Mouse (Mus musculus) embryonic facial prominence, embryonic 13.5 days (tissue): ENCODE results near the gene Slc13a4. TPM values are rescaled to one million over a fixed set of nuclear protein-coding genes. Genes with fewer than 3 reads are reported as not detected.
A peak's percentile ranks its signal among the peaks of the same experiment; 100 is the strongest.

ENCODE experiments used
- ATAC-seq: fragments of 200-750 bp; cut with Nextera tagmentation; 2 replicates; pipeline ENCODE4 v1.8.0; 2017; ENCODE audit warnings: low read depth; ENCODE audit not compliant: insufficient number of reproducible peaks, insufficient read depth, low FRiP score, low TSS enrichment
- H3K27ac ChIP-seq: fragments of 300-500 bp; sonication (generic); 2 replicates; pipeline ENCODE4 v1.5.1; 2015; ENCODE audit warnings: moderate library complexity, mild to moderate bottlenecking, inconsistent platforms
- H3K27me3 ChIP-seq: fragments of 300-500 bp; sonication (generic); 2 replicates; pipeline ENCODE4 v1.6.1; 2015; ENCODE audit warnings: mild to moderate bottlenecking, inconsistent platforms
- H3K36me3 ChIP-seq: fragments of 300-500 bp; sonication (generic); 2 replicates; pipeline ENCODE4 v1.6.1; 2015; ENCODE audit warnings: mild to moderate bottlenecking, inconsistent platforms
- H3K4me1 ChIP-seq: fragments of 300-500 bp; sonication (generic); 2 replicates; pipeline ENCODE4 v1.6.1; 2015; ENCODE audit warnings: inconsistent platforms
- H3K4me2 ChIP-seq: fragments of 300-500 bp; sonication (generic); 2 replicates; pipeline ENCODE4 v1.6.1; 2015; ENCODE audit warnings: moderate library complexity, mild to moderate bottlenecking, inconsistent platforms
- H3K4me3 ChIP-seq: fragments of 300-500 bp; sonication (generic); 2 replicates; pipeline ENCODE4 v1.5.1; 2015; ENCODE audit warnings: mild to moderate bottlenecking, inconsistent platforms
- H3K9ac ChIP-seq: fragments of 300-500 bp; sonication (generic); 2 replicates; pipeline ENCODE4 v1.6.1; 2015; ENCODE audit warnings: mild to moderate bottlenecking, inconsistent platforms
- H3K9me3 ChIP-seq: fragments of 300-500 bp; sonication (generic); 2 replicates; pipeline ENCODE4 v1.6.1; 2016; ENCODE audit warnings: inconsistent platforms
- WGBS: fragments of 180-500 bp; shearing (Covaris S2); methylation state at CpG from one replicate; pipeline ENCODE4 v1.1.7; 2015; ENCODE audit warnings: mixed read lengths; 5-methylcytosine and 5-hydroxymethylcytosine counted together
- polyA plus RNA-seq: library from polyadenylated mRNA; unstranded; fragments of >200 nt; fragmentation: Nextera tagmentation; extraction: Ambion mirVana; gene quantifications from 2 replicates; pipeline ENCODE4 v1.2.1, GENCODE M21; 2015

The Slc13a4 gene
- polyA plus RNA-seq, 1 experiment from 2014 or later = 0.58 TPM

DNA sequence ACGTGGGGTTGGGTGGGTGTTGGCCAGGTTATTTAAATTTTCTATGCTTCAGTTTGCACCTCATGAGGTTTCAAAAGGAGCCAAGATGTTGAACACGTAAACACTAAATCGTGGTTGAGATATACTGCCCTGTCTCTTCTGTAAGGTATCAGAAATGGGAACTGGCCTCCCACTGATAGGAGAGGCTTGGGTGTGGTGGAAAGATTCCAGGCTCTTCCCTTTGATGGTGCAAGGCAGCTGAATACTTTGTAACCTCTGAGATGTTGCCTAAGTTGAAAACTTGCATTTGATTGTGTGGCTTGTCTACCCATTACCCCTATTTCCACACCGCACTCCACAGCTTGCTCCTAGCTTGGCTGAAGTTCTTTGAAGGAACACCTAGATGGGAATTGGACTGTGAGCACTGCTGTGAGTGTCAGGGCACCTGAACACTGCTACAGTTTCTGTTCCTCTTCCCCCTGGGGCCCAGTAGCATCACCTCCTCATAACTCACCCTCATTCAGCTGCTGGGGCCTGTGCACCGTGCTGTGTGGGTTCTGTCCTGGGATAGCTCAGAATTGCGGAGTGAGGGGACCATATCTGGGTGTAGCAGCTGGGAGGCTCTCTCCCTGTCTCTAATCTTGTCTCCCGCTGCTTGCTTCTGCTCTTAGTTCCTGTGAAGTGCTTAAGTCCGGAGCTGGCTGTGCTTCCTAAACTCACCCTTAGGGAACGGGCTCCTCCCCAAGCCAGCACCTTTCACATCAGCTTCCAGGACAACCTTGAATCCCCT is 53.6 kb downstream of the Slc13a4 start:
- WGBS = 45% methylated on average over 9 of the region's 9 CpGs
- Histone ChIP-seq H3K27me3 (no peaks in the 10 kb centered on the region), H3K4me3 (peak overlapping the region; percentile 79), H3K36me3 (no peaks in the 10 kb centered on the region), H3K9ac (peak overlapping the region; percentile 87), H3K27ac (peak overlapping the region; percentile 17), H3K4me1 (peaks cover 56% of the 10 kb centered on the region), H3K9me3 (no peaks in the 10 kb centered on the region), H3K4me2 (peak overlapping the region; percentile 65)
- ATAC-seq = no peak

DNA sequence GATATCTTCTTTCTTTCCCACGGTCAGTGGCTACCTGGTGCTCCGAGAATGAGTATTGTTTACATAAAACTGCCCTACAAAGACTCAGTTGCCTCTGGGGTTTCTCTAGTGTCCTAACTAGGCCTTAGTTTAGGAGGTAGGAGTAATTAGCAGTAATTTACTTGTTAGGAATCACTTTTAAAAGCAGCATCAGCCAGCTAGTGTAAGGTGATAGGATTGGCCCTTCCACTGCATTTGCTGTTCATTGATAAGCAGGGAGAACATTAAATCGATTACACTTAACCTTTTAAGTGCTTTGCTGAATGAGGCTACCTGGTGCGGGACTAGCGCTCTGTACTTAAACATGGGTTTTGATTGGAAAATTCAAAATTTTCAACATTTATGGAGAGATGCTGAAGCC is 54.5 kb downstream of the Slc13a4 start:
- no peak for ATAC-seq
- Histone ChIP-seq H3K4me3 (peak overlapping the region; percentile 79), H3K4me2 (peak overlapping the region; percentile 65), H3K27ac (no peak overlapping the region), H3K9ac (peak overlapping the region; percentile 87), H3K27me3 (no peaks in the 10 kb centered on the region), H3K4me1 (peaks cover 55% of the 10 kb centered on the region), H3K9me3 (no peaks in the 10 kb centered on the region), H3K36me3 (0 out of 2 replicates have a peak, but pooled peaks cover under 1% of the 10 kb centered on the region)
- WGBS = 37% methylated on average over 5 of the region's 5 CpGs

DNA sequence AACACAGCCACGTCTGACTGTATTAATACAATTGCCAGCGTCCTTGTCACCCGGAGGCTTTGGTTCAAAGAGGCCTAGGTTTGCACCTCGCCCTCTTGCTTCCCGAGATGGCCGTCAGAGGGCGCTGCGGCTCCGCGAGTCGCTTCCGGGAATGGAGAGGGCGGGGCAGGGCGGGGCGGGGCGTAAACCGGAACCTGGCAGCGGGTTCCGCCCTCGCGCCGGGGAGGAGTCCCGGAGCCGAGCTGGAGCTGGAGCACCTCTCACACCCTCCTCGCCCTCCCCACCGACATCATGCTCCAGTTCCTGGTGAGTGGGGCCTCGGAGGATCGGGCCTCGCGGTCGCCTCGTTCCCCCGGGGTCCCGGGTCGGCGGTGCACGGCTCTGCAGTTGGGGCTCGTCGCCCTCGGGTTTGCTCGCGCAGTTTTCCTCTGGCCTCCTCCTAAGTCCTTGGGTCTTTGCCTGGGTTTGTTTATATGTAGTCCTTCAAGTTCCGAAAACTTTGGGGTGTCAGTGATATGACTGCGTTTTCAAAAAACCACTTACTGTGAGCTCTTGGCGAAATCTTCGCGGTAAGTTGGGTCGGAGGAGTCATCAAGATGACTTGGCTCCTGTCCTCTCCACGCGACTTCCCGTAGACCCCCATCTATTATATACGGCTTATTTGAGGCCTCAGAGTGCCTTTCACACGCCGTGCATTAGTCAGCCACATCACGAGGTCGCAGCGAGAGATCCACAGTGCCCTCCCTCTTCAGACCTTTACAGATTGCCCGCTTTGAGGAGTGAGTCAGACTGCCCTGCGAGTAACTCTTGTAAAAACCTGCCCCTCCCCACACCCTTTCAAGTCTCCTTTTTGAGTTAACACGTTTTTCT is 55.2 kb downstream of the Slc13a4 start:
- Histone ChIP-seq H3K27me3 (no peaks in the 10 kb centered on the region), H3K4me1 (peaks cover 48% of the 10 kb centered on the region), H3K4me2 (peak overlapping the region; percentile 65), H3K27ac (peak overlapping the region; percentile 88), H3K9me3 (no peaks in the 10 kb centered on the region), H3K36me3 (0 out of 2 replicates have a peak, but pooled peaks cover 3% of the 10 kb centered on the region), H3K4me3 (peak overlapping the region; percentile 79), H3K9ac (peak overlapping the region; percentile 87)
- under 1% methylated on average over 60 of the region's 60 CpGs for WGBS
- ATAC-seq = peak; percentile 87

DNA sequence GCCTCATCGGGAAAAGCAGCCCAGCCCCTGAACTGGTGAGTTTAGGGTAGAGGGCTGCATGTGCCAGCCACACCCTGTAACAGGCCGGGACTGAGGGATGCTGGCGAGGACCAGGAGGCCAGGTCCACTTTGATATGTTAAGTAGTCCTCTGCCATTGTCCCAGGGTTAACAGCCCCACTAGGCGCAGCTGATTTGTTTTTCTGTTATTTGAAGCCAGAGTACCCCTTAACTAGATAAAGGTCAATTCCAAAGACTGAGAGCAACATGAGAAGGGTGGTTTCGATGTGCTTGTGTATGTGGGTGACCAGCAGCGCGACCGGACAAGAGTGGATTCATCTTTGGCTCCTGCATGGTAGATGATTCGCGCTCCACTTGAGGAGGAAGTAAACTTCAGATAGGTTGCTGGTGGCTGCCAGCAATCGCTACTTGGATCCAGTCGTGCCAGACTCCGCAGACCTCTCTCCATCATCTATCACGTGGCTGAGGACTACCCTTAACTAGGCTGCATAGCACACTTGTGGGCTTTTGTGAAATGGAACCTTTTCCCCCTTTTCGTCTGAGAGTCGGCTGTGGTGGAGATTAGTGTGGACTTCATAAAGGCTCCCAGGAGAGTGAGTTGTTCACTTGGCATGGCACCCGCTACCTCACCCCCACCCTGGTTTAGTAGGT is 56.0 kb downstream of the Slc13a4 start:
- peak overlapping the region; percentile 58 for H3K9ac ChIP-seq
- 0 out of 2 replicates have a peak overlapping the region, but pooled peaks have one; percentile 51 for H3K27ac ChIP-seq

DNA sequence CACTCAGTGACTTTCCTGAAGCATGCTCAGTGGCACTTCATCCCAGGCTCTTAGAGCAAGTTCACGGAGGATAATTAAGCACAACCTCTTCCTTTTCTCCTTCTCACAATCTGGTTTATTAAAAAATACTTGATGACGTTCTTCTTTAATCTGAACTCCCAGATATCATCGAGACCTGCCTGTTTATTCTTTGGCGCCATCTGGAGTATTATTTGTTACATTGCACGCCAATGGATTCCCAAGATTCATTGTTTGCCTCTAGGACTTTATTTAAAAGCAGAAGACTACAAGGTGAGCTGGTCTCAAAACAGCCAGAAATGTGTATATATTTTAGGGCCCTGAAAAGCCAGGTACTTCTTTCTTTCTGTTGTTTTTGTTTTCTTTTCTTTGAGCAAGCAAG is 62.8 kb downstream of the Slc13a4 start:
- Histone ChIP-seq H3K36me3 (peaks cover 65% of the 10 kb centered on the region), H3K27ac (no peak overlapping the region), H3K4me1 (no peaks in the 10 kb centered on the region), H3K27me3 (no peaks in the 10 kb centered on the region), H3K9ac (no peak overlapping the region), H3K4me2 (no peak overlapping the region), H3K9me3 (no peaks in the 10 kb centered on the region), H3K4me3 (no peak overlapping the region)
- no peak for ATAC-seq
- WGBS = 55% methylated on average over 5 of the region's 5 CpGs

More for the DNA sequence above, 56.0 kb downstream of the Slc13a4 start:
- no peak for ATAC-seq
- Histone ChIP-seq H3K4me2 (peak overlapping the region; percentile 65), H3K36me3 (peaks cover 6% of the 10 kb centered on the region; the same call in 1 of the 2 replicates), H3K27me3 (no peaks in the 10 kb centered on the region), H3K9me3 (no peaks in the 10 kb centered on the region), H3K4me3 (peak overlapping the region; percentile 79), H3K4me1 (peaks cover 40% of the 10 kb centered on the region)
- WGBS = 64% methylated on average over 17 of the region's 17 CpGs

DNA sequence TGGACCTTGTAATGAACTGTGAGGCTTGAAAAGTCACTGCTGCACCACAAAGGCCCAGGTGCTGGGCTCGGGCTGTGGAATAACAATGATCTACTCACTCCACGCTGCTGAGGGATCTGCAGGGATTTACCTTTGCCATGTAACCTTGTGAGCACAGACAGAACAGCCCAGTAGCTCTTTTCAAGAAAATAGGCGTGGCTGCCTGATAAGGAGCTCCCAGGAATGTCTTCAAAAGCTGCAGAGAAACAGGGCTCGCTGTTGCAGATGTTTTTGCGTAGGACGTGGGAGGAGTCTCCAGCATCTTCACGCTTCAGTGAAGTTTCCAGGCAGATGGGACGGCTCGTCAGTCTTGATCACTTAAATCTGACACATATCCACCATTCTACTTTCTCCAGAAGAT is 63.9 kb downstream of the Slc13a4 start:
- Histone ChIP-seq H3K4me3 (no peak overlapping the region), H3K36me3 (peaks cover 69% of the 10 kb centered on the region), H3K27ac (no peak overlapping the region), H3K4me2 (no peak overlapping the region), H3K4me1 (no peaks in the 10 kb centered on the region), H3K9me3 (no peaks in the 10 kb centered on the region), H3K9ac (no peak overlapping the region), H3K27me3 (no peaks in the 10 kb centered on the region)
- 79% methylated on average over 9 of the region's 9 CpGs for WGBS
- no peak for ATAC-seq

DNA sequence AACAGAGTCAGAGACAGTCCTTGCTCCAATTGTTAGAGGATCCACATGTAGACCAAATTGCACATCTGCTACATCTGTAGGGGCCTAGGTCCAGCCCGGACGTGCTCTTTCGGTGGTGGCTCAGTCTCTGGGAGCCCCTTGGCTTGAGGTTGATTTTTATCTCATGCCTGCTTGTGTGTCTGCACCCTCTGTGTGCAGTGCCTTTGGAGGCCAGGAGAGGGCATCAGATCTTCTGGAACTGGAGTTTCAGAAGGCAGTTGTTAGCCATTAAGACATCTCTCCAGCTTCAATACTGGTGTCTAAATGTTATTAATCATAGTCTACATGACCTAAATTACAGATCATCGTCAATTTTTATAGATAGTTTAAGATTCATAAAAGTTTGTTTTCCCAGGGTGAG is 64.7 kb downstream of the Slc13a4 start:
- 95% methylated on average over 4 of the region's 4 CpGs for WGBS
- no peak for ATAC-seq
- peaks cover 74% of the 10 kb centered on the region for H3K36me3 ChIP-seq

DNA sequence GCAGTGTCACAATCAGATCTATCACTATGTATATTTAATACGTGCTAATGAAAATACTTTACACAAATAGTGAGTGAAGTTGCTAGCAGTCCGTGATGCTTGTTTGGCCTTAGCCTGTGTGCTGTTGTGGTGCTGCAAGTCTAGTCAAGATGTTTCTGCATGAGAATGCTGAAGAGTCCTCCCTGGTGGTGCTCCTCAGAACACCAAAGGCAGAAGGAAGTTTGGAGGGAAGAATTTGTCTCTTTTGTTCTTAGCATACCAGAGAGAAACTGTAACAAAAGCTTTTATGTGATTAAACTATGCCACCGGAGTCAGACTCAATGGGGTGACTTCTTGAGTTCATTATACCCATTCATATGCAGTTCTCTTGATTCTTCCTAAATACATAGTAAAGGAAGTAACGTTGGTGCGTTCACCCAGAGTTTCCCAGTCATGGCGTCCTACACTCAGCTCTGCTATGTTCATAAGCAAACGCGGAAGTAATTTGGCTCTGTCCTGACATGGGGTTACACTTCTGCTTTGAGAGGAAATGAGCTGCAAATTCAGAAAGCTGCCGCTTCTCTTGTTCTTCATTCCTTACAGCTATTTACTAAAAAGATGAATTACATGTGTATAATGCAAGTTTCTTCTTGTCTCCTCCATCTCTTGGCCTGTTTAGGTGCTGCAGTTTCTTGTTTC is 71.7 kb downstream of the Slc13a4 start:
- Histone ChIP-seq H3K27ac (no peak overlapping the region), H3K27me3 (no peaks in the 10 kb centered on the region), H3K36me3 (peaks cover 80% of the 10 kb centered on the region), H3K4me3 (no peak overlapping the region), H3K9me3 (no peaks in the 10 kb centered on the region), H3K4me1 (no peaks in the 10 kb centered on the region), H3K4me2 (no peak overlapping the region), H3K9ac (no peak overlapping the region)
- ATAC-seq = no peak
- 80% methylated on average over 9 of the region's 9 CpGs for WGBS

More for the DNA sequence above, 64.7 kb downstream of the Slc13a4 start:
- Histone ChIP-seq H3K9ac (no peak overlapping the region), H3K27me3 (no peaks in the 10 kb centered on the region), H3K4me3 (no peak overlapping the region), H3K27ac (no peak overlapping the region), H3K4me2 (no peak overlapping the region), H3K9me3 (no peaks in the 10 kb centered on the region), H3K4me1 (no peaks in the 10 kb centered on the region)

DNA sequence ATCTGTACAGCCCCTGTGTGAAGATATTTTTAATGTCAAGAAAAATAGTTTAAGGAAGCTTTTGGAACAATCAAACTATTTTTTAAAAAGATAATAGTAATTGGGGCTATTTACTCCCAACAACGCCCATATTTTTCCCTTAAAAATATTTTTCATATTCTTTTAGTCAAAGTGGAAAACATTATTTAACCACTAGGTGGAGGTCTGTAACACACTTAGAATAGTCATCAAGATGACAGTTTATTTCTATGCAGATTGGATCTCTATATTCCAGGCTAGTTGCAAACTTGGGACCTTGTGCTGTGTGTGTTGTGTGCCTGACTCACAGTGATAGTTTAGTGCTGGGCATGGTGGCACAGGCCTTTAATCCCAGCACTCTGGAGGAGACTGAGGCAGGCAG is 78.5 kb downstream of the Slc13a4 start:
- no peaks in the 10 kb centered on the region for H3K9me3 ChIP-seq
- H3K4me3 ChIP-seq = no peak overlapping the region
- no peaks in the 10 kb centered on the region for H3K4me1 ChIP-seq
- no peak for ATAC-seq
- no peak overlapping the region for H3K9ac ChIP-seq
- WGBS = 87% methylated on average over 1 of the region's 1 CpGs
- no peak overlapping the region for H3K4me2 ChIP-seq
- H3K27me3 ChIP-seq = no peaks in the 10 kb centered on the region
- peaks cover 77% of the 10 kb centered on the region for H3K36me3 ChIP-seq
- H3K27ac ChIP-seq = no peak overlapping the region

DNA sequence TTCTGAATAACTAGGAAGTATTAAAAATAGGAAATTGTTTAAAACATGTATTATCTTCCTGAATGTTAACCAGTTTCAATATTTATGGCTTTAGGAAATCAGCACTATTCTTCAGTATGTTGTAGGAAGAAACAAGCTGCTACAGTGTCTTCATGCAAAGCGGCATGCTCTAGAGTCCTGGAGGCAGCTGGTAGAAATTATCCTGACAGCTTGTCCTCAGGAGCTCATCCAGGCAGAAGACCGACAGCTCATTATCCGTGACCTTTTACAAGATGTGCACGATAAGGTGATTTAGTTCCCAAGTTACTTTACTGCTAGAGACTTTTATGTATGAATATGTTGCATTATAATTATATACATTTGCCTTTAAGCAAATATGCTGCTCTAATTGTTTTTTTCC is 82.2 kb downstream of the Slc13a4 start:
- H3K4me3 ChIP-seq = no peak overlapping the region
- no peak overlapping the region for H3K9ac ChIP-seq
- ATAC-seq = no peak
- peaks cover 69% of the 10 kb centered on the region for H3K36me3 ChIP-seq
- H3K27ac ChIP-seq = no peak overlapping the region
- no peaks in the 10 kb centered on the region for H3K4me1 ChIP-seq
- no peak overlapping the region for H3K4me2 ChIP-seq
- WGBS = 61% methylated on average over 4 of the region's 4 CpGs
- no peaks in the 10 kb centered on the region for H3K27me3 ChIP-seq
- H3K9me3 ChIP-seq = no peaks in the 10 kb centered on the region
